Mouse (Mus musculus) heart, embryonic 16.5 days (tissue): ENCODE measurements around the gene 1700080E11Rik. TPM values are rescaled to one million over a fixed set of nuclear protein-coding genes. Genes with fewer than 3 reads are reported as not detected.
A peak's percentile ranks its signal among the peaks of the same experiment; 100 is the strongest.
"Not testable (repeated sequence)": the region's sequence is repeated elsewhere in the genome, so short reads cannot be mapped to it uniquely, and the experiment has no call there.

Source experiments
- ATAC-seq: fragments of 200-750 bp; cut with Nextera tagmentation; replicated peaks from 2 replicates; pipeline ENCODE4 v1.8.0; 2017; ENCODE audit warnings: moderate number of reproducible peaks; ENCODE audit not compliant: insufficient read depth, low FRiP score; ENCODE audit errors: extremely low read depth
- H3K27ac ChIP-seq: fragments of 300-500 bp; sonication (generic); 2 replicates; pipeline ENCODE4 v1.5.1; 2014; ENCODE audit warnings: mild to moderate bottlenecking, low read length, control low read depth, moderate library complexity
- H3K27me3 ChIP-seq: fragments of 300-500 bp; sonication (generic); 2 replicates; pipeline ENCODE4 v1.6.1; 2014; ENCODE audit warnings: low read length, mixed read lengths; ENCODE audit not compliant: control insufficient read depth, insufficient read depth
- H3K36me3 ChIP-seq: fragments of 300-500 bp; sonication (generic); 2 replicates; pipeline ENCODE4 v1.6.1; 2014; ENCODE audit not compliant: control insufficient read depth, insufficient read depth
- H3K4me1 ChIP-seq: fragments of 300-500 bp; sonication (generic); 2 replicates; pipeline ENCODE4 v1.6.1; 2014; ENCODE audit warnings: low read length, mixed read lengths; ENCODE audit not compliant: control insufficient read depth, insufficient read depth
- H3K4me2 ChIP-seq: fragments of 300-500 bp; sonication (generic); 2 replicates; pipeline ENCODE4 v1.6.1; 2014; ENCODE audit warnings: low read depth, mild to moderate bottlenecking, control low read depth, low read length
- H3K4me3 ChIP-seq: fragments of 300-500 bp; sonication (generic); 2 replicates; pipeline ENCODE4 v1.5.1; 2014; ENCODE audit warnings: mild to moderate bottlenecking, control low read depth, low read length
- H3K9ac ChIP-seq: fragments of 300-500 bp; sonication (generic); 2 replicates; pipeline ENCODE4 v1.6.1; 2014; ENCODE audit warnings: low read length, control low read depth
- H3K9me3 ChIP-seq: fragments of 300-500 bp; sonication (generic); replicated peaks from 2 replicates; pipeline ENCODE4 v1.6.1; 2016; ENCODE audit warnings: low read length; ENCODE audit not compliant: control insufficient read depth
- WGBS: fragments of 180-500 bp; shearing (Covaris S2); extraction: QIAGEN DNeasy Blood & Tissue Kit; methylation state at CpG from one replicate; pipeline ENCODE4 v1.1.7; 2014; 5-methylcytosine and 5-hydroxymethylcytosine counted together
- polyA plus RNA-seq: library from polyadenylated mRNA; unstranded; fragments of >200 nt; fragmentation: Nextera tagmentation; extraction: Ambion mirVana; gene quantifications from 2 replicates; pipeline ENCODE4 v1.2.1, GENCODE M21; 2015

1700080E11Rik gene
- polyA plus RNA-seq, 1 experiment from 2014 or later = not detected

DNA sequence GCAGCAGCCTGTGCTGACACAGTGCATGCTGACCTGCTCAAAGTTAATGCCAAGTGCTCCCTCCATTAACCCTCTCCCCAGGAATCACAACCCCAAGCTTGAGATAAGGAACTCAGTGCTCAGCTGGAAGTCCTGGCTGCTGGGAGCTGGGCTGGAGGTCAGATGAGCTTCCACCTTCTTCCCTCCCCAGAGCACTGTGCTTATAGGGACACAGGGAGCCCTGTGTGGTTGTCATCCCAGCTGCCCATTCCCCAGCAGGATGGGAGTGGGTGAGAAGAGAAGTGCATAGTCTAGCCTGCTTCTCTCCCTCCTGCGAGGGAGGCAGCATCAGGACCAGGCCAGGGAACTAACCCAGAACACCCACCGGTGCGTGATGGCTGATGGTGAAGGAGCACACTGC lies 19.7 kb downstream of the 1700080E11Rik start:
- WGBS = 62% methylated on average over 3 of the region's 3 CpGs
- not testable (repeated sequence) for H3K4me2 ChIP-seq, H3K27ac ChIP-seq, H3K4me3 ChIP-seq, H3K4me1 ChIP-seq, ATAC-seq, H3K27me3 ChIP-seq, H3K36me3 ChIP-seq, H3K9me3 ChIP-seq, H3K9ac ChIP-seq

DNA sequence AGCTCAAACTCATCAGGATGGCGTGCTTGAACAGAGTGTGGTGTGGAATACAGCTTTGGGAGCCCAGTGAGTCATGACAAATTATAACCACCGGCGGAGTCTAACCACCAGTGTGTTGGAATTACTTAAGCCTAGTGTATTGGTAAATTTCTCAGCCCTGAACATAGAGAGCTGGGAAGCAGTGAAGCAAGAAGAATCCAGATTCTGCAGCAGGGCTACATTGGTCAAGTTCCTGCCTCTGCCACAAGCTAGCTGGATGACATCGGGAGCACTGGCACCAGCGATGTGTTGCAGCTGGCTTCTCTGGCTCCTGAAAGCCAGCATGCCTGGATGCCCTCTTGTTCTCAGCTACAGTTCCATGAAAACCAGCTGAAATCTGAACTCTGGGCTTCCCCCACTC lies 41.0 kb downstream of the 1700080E11Rik start:
- ATAC-seq = no peak
- Histone ChIP-seq H3K27me3 (no peaks in the 10 kb centered on the region), H3K4me3 (no peak overlapping the region), H3K27ac (no peak overlapping the region), H3K4me1 (no peaks in the 10 kb centered on the region), H3K9me3 (no peaks in the 10 kb centered on the region), H3K36me3 (no peaks in the 10 kb centered on the region), H3K9ac (no peak overlapping the region), H3K4me2 (no peak overlapping the region)
- WGBS = 91% methylated on average over 5 of the region's 5 CpGs

GRCm38 (mm10) chr9:105101911-105102310 lies 43.0 kb downstream of the 1700080E11Rik start:
- Histone ChIP-seq H3K36me3 (no peaks in the 10 kb centered on the region), H3K27me3 (no peaks in the 10 kb centered on the region), H3K4me1 (no peaks in the 10 kb centered on the region), H3K4me2 (no peak overlapping the region), H3K9me3 (no peaks in the 10 kb centered on the region), H3K9ac (no peak overlapping the region), H3K4me3 (no peak overlapping the region), H3K27ac (no peak overlapping the region)
- WGBS = 53% methylated on average over 1 of the region's 1 CpGs
- no peak for ATAC-seq

DNA sequence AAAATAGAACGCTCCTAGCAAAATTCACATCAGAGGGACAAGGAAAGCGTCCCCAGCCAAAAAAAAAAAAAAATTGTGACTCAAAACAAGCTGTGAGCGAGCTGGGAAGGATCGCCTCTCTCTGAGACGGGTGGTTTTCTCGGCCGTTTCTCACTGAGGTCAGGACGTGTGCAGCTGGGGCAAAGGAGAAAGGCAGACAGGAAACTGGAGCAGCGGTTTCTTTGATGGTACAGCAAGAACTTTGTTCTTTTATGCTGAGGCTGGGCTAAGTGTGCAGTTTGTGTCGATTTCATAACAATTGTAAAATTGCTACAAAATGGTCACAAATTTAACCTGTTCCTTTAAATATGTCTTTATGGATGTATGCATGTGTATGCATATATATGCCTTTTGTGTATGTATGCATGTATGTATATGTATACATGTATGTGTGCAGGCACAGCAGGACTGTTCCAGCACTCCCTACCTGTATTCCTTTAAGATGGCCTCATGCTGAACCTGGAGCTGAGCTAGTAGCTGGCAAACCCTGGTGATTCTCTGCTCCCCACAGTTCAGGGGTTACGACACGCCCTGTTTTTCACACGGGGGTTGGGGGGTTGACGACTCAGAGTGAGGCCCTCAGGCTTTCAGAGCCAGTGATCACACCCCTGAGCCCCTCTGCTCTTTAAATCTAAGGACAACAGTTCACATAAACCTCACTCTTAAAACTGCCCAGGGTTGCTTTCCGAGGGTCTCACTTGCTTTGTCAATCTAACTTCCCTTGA lies 43.9 kb downstream of the 1700080E11Rik start:
- Histone ChIP-seq H3K4me1 (no peaks in the 10 kb centered on the region), H3K36me3 (no peaks in the 10 kb centered on the region), H3K4me2 (no peak overlapping the region), H3K9ac (no peak overlapping the region), H3K27ac (no peak overlapping the region), H3K9me3 (no peaks in the 10 kb centered on the region), H3K4me3 (no peak overlapping the region), H3K27me3 (no peaks in the 10 kb centered on the region)
- WGBS = 51% methylated on average over 15 of the region's 15 CpGs
- peak; percentile 40; the same call in 1 of the 2 replicates for ATAC-seq

Other genes with a start within 250 kb of the 1700080E11Rik start
- 118 and 119 TPM in 2 replicates for gene Mrpl3, start 91.9 kb downstream of the 1700080E11Rik start, polyA plus RNA-seq
- 10.8 and 12.5 TPM in 2 replicates for gene Nudt16, start 13.3 kb downstream of the 1700080E11Rik start, polyA plus RNA-seq